Mouse (Mus musculus): ENCODE measurements around the gene Nos3.
"Not testable (repeated sequence)": the region's sequence is repeated elsewhere in the genome, so short reads cannot be mapped to it uniquely, and the experiment has no call there.

Nos3 gene

DNA sequence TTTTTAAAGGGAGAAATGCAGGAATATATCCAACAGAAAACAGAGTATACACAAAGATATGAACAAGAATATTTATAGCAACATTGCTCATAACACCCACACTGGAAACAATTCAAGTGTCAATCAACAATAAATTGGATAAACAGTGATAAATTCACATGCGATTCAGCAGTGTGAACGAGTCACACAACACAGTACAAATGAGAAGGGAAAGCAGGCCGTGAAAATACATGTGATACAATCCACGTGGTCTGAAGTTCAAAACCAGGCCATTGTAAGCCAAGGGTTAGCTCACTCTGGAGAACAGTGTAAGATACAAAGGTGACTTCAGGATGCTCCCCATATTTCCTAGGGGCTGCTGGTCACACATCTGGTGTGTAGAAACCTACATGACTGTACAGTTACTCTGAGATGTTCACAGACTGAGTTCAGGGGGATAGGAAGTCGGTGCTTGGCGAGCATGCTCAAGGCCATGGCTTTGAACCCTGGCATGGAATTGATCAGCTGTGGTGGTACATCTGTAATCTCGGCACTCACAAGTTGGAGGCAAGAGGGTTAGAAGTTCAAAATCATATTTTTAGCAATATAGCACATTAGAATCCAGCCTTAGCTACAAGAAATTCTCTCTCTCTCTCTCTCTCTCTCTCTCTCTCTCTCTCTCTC is 10.2 kb downstream of the Nos3 start:
- DNase-seq (ENCODE audit: low spot score in 2 of 2) = no peak

DNA sequence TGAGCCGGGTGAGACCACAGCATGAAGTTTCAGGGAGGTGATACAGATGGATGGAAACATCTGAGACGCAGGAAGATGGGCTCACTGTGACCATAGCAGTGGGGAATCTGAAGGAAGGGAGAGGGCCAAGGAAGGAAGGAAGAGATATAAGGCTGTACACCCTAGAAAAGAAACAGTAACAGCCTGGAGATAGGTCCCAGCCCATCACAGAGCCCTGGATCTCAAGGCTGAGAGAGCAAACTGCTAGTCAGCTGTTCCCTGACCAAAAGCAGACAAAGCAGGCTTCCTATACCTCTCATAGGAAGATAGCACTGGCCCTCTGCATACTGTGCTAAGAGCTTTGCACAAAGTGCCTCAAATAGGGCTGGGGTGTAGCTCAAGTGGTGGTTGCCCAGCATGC is 14.1 kb downstream of the Nos3 start:
- DNase-seq (ENCODE audit: low spot score in 2 of 2) = no peak

DNA sequence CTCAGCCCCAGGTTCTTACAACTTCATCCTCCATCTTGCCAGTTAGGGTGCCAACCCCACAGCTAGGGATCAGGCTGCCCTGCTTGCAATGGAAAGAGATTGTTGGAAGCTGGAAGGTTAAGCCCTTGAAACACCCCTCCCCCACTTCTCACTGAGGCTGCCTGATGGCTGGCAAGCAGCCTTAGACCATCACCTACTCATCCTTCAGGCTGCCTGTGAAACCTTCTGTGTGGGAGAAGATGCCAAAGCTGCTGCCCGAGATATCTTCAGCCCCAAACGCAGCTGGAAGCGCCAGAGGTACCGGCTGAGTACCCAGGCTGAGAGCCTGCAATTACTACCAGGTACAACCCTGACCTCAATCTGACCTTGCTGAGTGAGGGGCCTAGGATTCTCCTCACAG is 14.9 kb downstream of the Nos3 start:
- no peak for DNase-seq (ENCODE audit: low spot score in 2 of 2)

DNA sequence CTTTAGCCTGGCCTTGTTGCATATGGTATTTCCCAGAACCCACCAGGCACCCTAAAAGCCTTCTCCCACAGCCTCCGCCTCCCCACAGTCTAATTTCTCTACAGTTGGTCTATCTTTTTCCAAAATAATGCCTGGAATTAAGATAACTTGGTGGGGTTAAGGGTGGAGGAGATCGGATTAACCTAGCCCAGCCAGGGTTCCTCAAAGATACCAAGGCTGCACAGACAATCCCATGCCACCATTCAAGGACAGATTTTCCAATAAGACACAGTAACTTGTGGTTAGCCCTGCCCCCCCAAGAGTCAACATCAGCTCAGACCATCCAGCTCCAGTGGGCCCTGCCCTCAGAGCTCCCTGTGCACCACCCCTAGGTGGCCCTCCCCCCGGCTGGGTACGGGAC is 15.9 kb downstream of the Nos3 start:
- DNase-seq (ENCODE audit: low spot score in 2 of 2) = no peak

DNA sequence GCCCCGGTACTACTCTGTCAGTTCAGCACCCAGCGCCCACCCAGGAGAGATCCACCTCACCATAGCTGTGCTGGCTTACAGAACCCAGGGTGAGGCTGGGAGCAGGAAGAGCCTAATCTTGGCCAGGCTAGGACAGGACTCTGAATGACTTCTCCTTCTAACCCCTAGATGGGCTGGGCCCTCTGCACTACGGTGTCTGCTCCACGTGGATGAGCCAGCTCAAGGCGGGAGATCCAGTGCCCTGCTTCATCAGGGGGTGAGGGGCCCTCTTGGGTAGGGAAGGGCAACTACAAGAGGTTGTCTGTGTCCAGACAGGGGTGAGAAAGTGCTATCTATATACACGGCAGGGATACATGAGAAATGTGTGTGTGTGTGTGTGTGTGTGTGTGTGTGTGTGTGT is 16.9 kb downstream of the Nos3 start:
- DNase-seq (ENCODE audit: low spot score in 2 of 2) = no peak

DNA sequence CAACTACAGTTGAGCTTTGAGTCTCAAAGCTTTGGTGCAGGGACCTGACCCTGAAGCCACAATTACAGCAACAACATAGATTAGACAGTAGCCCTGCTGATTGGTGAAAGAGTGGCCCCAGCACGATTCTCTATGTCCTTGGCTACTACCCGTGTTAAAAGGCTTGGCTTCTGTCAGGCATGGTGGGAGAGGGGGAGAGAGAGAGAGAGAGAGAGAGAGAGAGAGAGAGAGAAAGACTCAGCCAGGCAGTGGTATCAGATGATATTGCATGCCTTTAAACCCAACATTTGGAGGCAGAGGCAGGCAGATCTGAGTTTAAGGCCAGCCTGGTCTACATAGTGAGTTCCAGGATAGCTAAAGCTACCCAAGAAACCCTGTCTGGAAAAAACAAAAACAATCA is 17.4 kb downstream of the Nos3 start:
- no peak for DNase-seq (ENCODE audit: low spot score in 2 of 2)

DNA sequence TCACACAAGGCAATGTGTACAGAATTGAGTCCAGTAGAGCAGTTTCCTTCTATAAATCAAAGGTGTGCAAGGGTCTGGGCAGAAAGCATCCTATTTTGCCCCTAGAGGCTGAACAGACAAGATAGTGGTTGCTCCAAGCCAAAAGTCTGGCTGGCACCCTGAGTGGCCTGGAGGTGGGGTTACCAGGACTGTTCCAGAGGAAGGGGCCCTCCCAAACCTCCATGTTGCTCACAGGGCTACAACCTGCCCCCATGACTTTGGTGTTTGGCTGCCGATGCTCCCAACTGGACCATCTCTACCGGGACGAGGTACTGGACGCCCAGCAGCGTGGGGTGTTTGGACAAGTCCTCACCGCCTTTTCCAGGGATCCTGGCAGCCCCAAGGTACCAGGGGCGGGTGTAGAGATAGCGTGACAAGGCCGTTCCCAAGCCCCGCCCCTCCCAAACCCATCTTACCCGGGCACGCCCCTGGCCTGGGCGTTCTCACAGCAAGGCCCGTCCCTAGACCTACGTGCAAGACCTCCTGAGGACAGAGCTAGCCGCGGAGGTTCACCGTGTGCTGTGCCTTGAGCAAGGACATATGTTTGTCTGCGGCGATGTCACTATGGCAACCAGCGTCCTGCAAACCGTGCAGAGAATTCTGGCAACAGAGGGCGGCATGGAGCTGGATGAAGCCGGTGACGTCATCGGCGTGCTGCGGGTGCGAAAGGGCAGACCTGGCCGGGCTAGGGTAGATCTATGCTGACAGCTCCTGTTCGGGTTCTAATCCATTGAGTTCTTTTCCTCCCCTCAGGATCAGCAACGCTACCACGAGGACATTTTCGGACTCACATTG is 18.6 kb downstream of the Nos3 start:
- peak; percentile 73 to 91 for DNase-seq (ENCODE audit: low spot score in 2 of 2)

DNA sequence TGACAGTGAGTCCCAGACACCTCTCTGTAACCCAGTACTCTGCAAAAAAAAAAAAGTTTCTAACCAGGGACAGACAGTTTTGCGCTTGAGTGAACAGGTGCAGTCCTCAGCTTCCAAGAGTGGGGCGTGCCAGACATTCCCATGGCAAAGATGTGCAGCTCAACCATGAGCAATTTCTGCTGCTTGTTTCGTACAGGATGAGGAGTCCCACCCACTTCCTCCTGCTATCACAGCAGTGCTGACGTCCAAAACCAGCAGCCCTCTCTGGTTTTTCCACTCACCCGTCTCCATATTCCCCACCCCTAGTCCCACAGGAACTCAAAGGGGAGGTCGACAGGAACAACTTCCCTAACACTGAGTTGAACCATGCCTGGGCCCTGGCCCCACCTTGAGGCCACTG is 19.8 kb downstream of the Nos3 start:
- DNase-seq (ENCODE audit: low spot score in 2 of 2) = no peak

DNA sequence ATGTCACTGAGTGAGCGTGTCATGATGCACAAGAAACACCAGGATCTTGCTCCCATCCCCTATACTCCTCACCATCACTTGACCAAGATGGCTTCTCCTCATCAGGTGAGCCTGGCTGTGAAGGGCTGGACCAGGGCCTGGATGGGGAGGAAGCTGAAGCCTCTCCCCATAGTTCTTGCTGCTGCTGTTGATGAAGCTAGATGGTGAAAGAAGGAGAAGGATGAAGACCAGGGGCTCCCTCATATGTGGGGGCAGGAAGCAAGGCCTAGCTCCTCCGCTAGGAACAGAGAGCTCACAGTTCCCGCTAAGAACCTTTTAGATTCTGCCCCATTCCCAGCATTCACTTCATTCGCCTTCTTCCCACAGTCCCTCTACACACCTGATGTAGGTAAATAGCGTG is 20.8 kb downstream of the Nos3 start:
- DNase-seq (ENCODE audit: low spot score in 2 of 2) = no peak

DNA sequence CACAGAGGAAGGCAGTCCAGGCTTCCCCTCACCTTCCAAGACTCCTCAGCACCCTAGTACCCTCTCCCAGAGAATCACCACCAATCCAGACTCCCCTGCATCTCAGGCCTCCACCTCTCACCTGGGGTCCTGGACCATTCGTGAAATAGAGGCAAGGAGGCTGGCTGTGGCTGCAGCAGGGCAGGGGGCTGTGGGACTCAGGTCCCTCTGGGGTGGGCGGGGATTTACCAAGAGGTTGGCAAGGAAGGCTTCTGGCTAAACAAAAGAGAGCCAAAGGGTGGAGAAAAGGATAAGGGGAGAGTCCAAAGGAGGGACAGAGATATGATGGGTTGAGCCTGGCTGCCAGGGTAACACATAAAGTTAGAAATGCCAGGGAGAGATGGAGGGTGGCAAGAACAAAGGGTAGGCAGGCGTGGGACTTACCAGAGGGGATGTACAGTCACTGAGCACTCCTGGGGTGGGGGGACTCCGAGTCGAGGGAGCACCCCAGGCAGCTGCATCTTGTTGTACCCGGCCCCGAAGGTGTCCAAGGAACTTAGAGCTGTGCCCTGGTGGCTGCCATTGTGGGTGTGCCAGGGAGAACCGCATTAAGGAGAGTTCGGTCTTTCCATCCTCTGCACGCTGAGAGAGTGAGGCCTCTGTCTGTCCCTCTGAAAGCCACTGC is 21.4 kb downstream of the Nos3 start:
- no peak for DNase-seq (ENCODE audit: low spot score in 2 of 2)

DNA sequence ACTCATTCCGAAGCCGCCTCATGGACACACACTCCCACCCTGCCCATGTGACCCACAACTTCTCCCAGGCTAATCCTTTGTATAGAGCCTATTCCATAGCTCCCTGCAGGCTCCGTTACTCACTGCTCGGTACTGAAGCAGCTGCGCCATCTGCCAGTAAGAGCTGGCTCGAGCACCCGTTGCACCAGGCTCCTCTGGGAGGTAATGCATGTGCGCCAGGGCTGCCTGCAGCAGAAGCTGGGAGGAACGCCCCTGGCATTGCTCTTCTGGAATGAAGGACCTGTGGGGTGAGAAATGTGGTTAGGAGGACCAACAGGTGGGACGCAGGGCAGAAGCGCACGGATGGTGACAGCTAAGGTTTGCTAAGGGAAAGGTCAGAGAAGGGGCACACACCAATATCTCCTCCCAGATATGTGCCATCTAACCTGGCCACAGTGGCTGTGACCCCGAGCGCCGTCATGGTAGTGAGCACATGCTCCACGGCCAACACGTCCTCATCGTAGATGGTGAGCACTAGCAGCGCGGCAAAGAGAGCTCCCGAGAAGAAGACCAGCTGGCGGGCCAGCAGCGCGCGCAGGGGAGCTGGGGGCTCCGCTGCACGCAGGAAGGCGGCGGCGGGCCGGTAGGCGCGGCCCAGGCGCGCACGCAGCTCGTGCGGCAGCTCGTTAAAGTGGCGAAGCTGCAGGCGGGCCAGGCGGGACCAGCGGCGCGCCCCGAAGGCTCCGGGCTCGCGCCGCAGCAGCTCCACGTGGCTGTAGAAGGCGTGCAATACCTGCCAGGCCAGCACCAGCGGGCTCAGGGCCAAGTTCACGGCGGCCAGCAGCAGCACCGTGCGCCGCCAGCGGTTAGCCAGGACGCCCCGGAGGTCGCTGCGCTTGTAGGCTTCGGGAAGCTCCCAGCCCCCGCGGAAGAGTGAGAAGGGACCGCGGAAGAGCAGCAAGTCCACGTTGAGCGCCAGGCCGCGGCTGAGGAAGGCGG is 22.9 kb downstream of the Nos3 start:
- peak in 1 of 2 experiments; percentile 30 for DNase-seq (ENCODE audit: low spot score in 2 of 2)

DNA sequence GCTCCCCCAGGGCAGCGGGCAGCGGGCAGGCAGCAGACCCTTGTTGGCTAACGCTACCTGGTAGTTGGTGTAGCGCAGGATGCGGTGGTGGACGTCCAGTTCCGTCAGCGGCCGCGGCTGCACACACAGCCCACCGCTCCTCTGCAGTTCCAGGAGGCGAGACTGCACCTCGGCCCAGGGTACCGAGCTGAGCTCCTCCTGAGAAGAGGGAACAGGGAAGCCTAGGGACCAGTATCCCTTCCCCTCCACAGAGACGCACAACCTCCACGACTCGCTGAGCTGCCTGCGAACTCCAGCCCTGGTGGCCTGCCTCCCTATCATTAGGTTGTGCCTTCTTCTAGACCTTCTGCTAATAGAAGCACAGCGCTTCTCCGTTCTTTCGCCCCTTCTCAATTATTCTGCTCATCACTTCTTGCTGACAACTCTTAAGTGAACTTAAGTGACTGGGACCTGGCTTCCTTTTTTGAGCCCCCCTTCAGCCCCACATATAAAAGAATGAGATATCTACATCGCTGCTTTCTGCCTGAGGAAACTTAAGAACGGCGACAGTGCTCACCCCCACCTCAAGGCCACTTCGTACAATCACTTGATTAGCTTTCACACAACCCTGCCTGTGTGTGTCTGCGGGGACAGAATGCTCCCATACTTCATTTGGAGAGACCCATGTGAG is 23.8 kb downstream of the Nos3 start:
- no peak for DNase-seq (ENCODE audit: low spot score in 2 of 2)

DNA sequence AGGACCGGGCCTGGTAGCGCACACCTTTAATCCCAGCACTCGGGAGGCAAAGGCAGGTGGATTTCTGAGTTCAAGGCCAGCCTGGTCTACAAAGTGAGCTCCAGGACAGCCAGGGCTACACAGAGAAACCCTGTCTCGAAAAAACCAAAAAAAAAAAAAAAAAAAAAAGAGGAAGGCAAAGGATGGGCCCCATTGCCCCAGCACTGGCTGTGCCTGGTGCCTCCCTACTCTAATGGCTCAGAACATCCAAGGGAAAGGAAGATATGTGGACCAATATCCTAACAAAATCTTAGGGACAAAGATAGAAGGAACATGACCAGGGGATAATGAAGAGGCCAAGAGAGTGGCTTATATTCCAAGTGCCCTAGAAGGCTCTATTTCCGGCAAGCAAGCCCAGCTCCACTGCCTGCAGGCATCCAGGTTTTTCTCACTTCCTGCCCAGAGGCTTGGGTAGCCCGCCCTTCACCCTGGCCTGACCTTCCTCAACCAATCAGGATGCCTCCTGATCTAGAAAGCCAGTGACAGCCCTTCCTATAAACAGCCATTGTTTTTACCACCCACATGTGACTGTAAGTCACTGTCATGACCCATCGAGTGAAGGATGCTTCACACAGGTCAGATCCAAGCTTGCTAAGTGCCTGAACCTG is 24.5 kb downstream of the Nos3 start:
- no peak for DNase-seq (ENCODE audit: low spot score in 2 of 2)

DNA sequence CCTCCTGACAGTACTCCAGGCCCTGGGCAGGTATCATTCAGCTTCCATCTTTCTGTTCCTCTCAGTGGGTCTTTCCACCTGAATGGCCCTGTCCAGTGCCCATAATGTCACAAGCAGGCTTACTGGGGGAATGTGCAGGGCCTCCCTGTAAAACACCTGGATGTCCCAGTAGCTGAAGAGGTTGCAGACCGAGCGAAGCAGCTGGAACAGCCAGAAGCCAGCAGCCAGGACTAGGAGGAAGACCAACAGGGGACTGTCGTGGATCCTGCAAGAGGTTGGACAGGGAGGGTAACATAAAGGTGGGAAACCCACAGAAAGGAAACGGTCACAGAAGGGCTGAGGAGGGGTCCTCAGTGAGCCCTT is 25.0 kb downstream of the Nos3 start:
- no peak for DNase-seq (ENCODE audit: low spot score in 2 of 2)

DNA sequence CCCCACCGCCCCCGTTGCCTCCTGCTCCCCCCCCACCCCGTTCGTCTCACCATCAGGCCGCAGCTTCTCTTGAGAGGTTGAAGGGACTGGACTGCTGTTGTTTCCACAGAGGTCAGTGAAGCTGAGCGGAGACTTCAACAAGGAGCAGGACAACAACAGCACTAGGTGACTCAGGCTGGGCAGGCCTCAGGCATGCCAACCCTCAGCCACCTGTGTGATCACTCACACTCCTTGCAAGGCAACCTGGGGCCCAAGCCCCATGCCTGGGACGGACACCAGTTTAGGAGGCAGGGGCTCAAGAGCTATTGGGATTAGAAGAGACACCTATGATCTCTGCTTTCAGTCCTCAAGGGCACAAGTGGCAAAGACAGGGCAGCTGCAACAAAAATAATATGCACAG is 27.3 kb downstream of the Nos3 start, which contains the start of gene Atg9b:
TSS of gene Atg9b (minus strand) at position 280 of the 400 bp plus-strand sequence.
- DNase-seq (ENCODE audit: low spot score in 2 of 2) = no peak

DNA sequence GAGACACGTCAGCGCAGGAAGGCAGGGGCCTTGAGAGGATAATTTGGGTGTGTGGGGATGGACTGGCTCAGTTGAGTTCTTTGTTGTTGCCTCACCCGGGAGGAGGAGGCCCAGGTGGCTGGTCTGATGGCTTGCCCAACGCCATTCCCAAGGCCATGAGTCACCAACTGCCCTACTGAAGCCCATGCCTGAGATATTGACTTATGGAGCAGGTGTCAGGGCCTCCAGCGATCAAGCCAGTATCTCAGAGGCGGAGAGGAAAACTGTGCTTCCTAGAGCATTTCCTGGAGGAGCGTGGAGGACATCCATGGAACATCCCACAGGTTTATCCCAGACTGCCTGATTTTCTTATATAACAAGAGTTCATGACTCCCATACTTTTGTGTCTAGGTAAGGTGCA is 28.1 kb downstream of the Nos3 start:
- no peak for DNase-seq (ENCODE audit: low spot score in 2 of 2)

DNA sequence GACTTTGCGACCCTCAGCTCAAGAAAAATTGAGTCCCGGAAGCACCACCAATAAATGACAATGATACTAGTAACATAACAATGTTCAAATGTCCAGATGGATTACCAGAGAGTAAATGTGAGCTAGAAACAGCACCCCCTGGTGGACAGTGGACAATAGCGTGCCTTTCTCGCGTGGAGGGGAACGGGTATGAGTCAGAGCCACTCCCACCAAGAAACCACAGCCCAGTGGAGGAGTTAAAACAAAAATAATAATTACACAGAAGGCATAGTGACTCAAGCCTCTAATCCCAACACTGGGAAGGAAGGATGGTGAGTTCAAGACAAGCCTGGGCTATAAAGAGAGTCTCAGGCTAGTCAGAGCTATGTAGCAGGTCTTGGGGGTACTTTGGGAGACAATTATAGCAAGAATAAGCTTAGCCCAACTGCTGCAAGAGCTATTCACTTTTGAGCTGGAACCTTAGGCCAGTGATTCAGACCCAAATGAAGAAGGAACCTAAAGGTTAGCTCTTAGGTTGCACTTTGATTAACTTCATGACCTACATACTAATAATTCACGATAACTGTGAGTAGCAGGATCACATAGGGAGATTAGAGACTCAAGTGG is 28.9 kb downstream of the Nos3 start, which contains the start of gene Abcb8:
TSS of gene Abcb8 (plus strand) at position 272 of the 606 bp plus-strand sequence.
- peak; percentile 81 to 92 for DNase-seq (ENCODE audit: low spot score in 2 of 2)

DNA sequence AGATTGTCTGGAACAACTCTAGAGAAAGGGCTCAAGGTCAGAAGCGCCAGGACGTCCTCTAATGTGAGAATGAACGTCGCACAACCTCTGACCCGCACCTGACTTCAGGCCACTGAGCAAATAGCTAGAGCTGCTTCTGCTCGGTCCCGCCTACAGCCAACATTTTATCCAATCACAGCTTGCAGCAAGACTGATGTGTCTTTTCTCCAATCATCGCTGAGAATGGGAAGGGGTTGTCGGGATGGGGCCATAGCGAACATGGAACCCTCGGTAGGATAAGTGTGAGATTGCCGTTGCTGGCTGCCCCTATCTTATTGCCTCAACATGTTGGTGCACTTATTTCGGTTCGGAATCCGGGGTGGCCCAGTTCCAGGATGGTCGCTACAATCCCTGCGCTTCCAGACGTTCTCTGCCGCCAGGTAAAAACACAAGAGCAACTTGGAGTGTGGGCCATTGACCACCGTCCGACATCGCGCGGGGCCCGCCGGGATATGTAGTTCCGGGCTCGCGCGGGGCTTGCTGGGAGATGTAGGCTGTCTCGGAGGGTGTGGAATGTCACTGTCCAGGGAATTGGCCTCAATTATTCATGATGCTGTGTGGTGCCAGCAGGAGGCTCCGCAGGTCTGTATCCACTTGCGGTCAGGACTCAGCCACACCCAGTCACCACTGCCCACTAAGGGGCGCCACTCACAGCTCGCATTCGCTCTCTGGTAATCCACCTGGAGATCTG is 29.7 kb downstream of the Nos3 start:
- DNase-seq (ENCODE audit: low spot score in 2 of 2) = peak; percentile 91 to 92

DNA sequence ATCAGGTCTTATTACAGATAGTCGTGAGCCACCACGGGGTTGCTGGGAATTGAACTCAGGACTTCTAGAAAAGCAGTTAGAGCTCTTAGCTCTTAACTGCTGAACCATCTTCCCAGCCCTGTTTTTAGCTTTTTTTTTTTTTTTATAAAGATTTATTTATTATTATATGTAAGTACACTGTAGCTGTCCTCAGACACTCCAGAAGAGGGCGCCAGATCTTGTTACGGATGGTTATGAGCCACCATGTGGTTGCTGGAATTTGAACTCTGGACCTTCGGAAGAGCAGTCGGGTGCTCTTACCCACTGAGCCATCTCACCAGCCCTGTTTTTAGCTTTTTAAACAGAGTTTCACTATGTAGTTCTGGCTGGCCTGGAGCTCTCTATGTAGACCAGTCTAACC is 31.6 kb downstream of the Nos3 start:
- not testable (repeated sequence) for DNase-seq (ENCODE audit: low spot score in 2 of 2)

All from spleen, postnatal 10 days (tissue).